Mouse (Mus musculus): ENCODE data around the gene 1700016H13Rik.

- TF ChIP-seq CTCF (IDR thresholded peaks at IDR 0.05; ENCODE audit: borderline replicate concordance, insufficient read depth, low read depth, low read length), result no peak
- TF ChIP-seq POLR2A (IDR thresholded peaks at IDR 0.05; ENCODE audit: borderline replicate concordance, insufficient read depth, low read length), result no peak
Observed at GRCm38 (mm10) chr5:103701466-103701865, 45.7 kb upstream of the 1700016H13Rik start.
